In the genomic region with DNA sequence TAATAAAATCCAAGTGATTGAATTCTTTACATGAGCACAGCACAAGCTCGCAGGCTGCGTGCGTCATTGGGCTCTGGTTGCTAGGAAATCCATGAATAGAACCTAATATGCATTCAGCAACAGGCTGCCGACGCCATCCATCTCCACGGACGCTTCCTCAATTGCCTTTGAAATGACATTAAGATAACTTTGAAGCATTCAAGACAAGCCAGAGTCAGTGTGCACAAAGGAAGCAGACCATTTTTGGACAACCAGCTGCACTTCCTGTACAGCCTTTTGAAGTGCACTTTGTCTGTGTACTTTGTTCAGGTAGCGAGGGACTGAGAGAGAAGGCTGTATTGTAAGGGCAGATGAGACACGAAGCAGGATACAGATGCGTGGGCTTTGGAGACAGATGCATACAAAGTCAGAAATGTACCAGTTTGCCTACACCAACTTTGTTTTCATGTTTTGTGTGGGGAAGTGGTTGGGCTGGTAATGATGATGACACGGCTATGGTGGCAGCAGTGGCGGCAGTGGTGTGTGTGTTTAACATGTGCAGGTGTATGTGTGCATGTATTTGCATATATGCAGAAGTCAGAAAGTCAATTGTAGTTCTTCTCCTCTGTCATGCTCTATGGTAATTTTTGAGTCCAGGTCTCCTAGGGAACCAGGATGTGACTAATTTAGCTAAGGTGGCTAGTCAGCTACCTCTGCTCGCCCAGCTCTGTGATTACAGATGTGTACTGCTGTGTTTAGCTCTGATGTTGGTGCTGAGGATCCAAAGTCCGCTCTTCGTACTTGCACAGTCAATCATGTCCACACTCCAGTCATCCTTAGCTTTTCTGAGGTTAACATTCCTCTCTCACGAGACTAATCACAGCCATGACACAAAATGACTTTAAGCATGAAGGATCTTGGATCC, we compare ENCODE assay signal across 10 mouse cellular contexts.
DNase-seq lines count a peak whose midpoint lies in the region; ATAC-seq and TF ChIP-seq lines count a peak whose summit lies in the region.
"Had no signal": no experiment of that assay in that cellular context is flagged by ENCODE, and none has a peak within 500 bp of the region (broad histone marks: within the 10 kb centered on the region; RNA-seq: fewer than 3 reads in every experiment).

No protein-coding gene starts in this region.

- DNase-seq in heart, postnatal 25 days (ENCODE audit: low spot score): no peak
- peak; percentile 73 for DNase-seq in forebrain, postnatal 0 days
- DNase-seq in left cerebral cortex, adult 11 months (ENCODE audit: low spot score): peak; percentile 48
- DNase-seq in right cerebral cortex, adult 2 months (ENCODE audit: low spot score in 2 of 2): peak; percentile 75 to 86
- DNase-seq in cerebellum, adult 9-10 months: no peak
- no peak for DNase-seq in urinary bladder, postnatal 14 days (ENCODE audit: low spot score)

- H3K9ac ChIP-seq in heart, embryonic 12.5 days: no peak overlapping the region
- no peak overlapping the region for H3K9ac ChIP-seq in forebrain, postnatal 0 days
- H3K9ac ChIP-seq: embryonic facial prominence, embryonic 13.5 days had no signal

- H3K4me1 ChIP-seq in heart, embryonic 12.5 days (replicated peaks): peaks cover 9% of the 10 kb centered on the region
- H3K4me1 ChIP-seq in forebrain, postnatal 0 days (ENCODE audit: insufficient read depth): 0 out of 2 replicates have a peak, but pooled peaks cover 13% of the 10 kb centered on the region
- H3K4me1 ChIP-seq: embryonic facial prominence, embryonic 13.5 days had no signal

- intact Hi-C loops in heart, postnatal 25 days (cut with DNase I): no loop called here

- ATAC-seq in heart, embryonic 12.5 days (ENCODE audit: insufficient number of reproducible peaks, low FRiP score): no peak
- peak; percentile 85 for ATAC-seq in forebrain, postnatal 0 days
- no peak for ATAC-seq in megakaryocyte progenitor cell, adult 5-6 weeks (replicated peaks; ENCODE audit: poor library complexity)

- TF ChIP-seq CTCF in forebrain, postnatal 0 days (IDR thresholded peaks at IDR 0.05; ENCODE audit: low read depth): no peak

- WGBS in heart, embryonic 12.5 days: 50% methylated on average over 16 of the region's 16 CpGs
- 44% methylated on average over 16 of the region's 16 CpGs for WGBS in forebrain, postnatal 0 days

- H3K27ac ChIP-seq in heart, embryonic 12.5 days (ENCODE audit: poor library complexity, severe bottlenecking): no peak overlapping the region
- H3K27ac ChIP-seq in forebrain, postnatal 0 days (ENCODE audit: low read depth, low read length): no peak overlapping the region
- H3K27ac ChIP-seq: embryonic facial prominence, embryonic 13.5 days; macrophage had no signal

- H3K4me3 ChIP-seq in heart, embryonic 12.5 days: peak overlapping the region; percentile 22; the same call in 1 of the 2 replicates
- no peak overlapping the region for H3K4me3 ChIP-seq in forebrain, postnatal 0 days (ENCODE audit: low read depth, low read length)
- H3K4me3 ChIP-seq: embryonic facial prominence, embryonic 13.5 days had no signal

- no peaks in the 10 kb centered on the region for H3K9me3 ChIP-seq in heart, embryonic 12.5 days (replicated peaks)
- no peaks in the 10 kb centered on the region for H3K9me3 ChIP-seq in forebrain, postnatal 0 days (ENCODE audit: low read length)
- H3K9me3 ChIP-seq: embryonic facial prominence, embryonic 13.5 days had no signal

- no peaks in the 10 kb centered on the region for H3K36me3 ChIP-seq in heart, embryonic 12.5 days
- H3K36me3 ChIP-seq in forebrain, postnatal 0 days (ENCODE audit: insufficient read depth): no peaks in the 10 kb centered on the region
- H3K36me3 ChIP-seq: embryonic facial prominence, embryonic 13.5 days had no signal

- peak overlapping the region; percentile 58 for H3K4me2 ChIP-seq in heart, embryonic 12.5 days
- peak overlapping the region; percentile 15 for H3K4me2 ChIP-seq in forebrain, postnatal 0 days (ENCODE audit: low read depth)
- H3K4me2 ChIP-seq: embryonic facial prominence, embryonic 13.5 days had no signal

- no peaks in the 10 kb centered on the region for H3K27me3 ChIP-seq in heart, embryonic 12.5 days (replicated peaks)
- H3K27me3 ChIP-seq in forebrain, postnatal 0 days (ENCODE audit: insufficient read depth, low read length): 0 out of 2 replicates have a peak, but pooled peaks cover 6% of the 10 kb centered on the region
- H3K27me3 ChIP-seq: embryonic facial prominence, embryonic 13.5 days had no signal

Comparison
In these comparisons a context has a peak if more than half of its experiments do, and no peak if none do; other contexts are left out.
1. DNase-seq: peak in forebrain, postnatal 0 days (single experiment), left cerebral cortex, adult 11 months (single experiment) and right cerebral cortex, adult 2 months (2 of 2); none in heart, postnatal 25 days (single experiment), cerebellum, adult 9-10 months (single experiment) and urinary bladder, postnatal 14 days (single experiment).